Mouse (Mus musculus) natural killer cell, adult 2 months (primary cell): ENCODE results near the gene Slc35c1.
"Not testable (repeated sequence)": the region's sequence is repeated elsewhere in the genome, so short reads cannot be mapped to it uniquely, and the experiment has no call there.

Experiments used
- DNase-seq, 2 experiments: peaks; one replicate each; pipeline ENCODE4 v3.0.0; 2022; ENCODE audit warnings: low spot score in 2 of 2

The Slc35c1 gene

DNA sequence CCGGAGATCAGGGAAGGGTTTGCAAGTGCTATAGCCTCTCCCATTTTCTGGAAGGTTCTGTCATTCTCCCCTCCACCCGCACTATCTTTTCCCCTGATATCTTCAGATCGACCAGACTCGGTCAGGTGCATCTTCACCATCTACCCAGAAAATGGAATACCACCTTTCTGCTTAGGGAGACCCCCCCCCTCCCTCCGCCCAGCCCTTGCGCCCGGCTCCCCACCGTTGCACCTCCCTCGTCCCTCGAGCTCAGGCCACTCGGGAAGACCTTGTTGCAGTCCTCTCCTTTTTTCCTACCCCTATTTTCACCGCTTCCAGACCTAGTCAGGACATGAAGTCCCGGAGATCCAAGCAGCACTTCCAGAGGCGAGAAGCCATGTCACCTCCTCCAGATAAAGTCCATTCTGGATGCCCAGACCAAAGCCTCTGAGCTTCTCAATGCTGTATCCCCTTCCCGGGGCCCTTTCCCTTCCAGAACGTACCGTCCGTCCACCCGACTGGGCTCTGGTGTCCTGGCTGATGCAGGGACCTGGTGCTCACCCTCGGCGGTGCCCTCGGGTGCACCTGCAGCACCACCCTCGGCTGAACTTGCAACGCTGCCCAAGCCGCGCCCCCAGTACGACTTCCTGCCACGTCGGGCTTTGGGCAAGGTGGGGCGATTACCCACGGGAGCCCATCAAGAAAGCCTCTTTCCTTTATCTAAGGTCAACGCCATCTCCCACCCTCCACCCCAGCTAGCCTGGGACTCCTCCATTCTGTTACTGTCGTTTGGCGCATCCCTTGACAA, at the start of gene Slc35c1:
Gene Slc35c1 (minus strand): TSS at position 618 of the 787 bp plus-strand sequence.
- peak; percentile 43 to 55 for DNase-seq

DNA sequence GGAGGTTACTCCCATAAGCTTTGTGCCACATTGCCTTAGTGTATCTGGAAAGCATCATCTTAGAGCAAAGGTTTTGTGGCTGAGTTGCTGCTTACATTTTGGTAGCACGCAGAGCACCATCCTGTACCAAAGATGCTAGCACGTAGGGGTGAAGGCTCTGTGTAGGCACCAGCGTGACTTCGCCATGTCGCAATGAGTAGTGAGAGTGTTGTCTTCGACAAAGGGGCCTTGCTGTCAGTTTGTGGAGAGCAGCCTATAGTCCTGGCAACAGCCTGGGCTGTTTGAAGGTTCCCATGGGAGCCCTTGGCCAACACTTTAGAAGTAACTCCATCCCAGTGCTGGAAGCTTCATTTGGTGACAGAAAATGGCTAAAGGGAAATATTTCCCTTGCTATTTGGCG, 45.0 kb upstream of the Slc35c1 start:
- no peak for DNase-seq

DNA sequence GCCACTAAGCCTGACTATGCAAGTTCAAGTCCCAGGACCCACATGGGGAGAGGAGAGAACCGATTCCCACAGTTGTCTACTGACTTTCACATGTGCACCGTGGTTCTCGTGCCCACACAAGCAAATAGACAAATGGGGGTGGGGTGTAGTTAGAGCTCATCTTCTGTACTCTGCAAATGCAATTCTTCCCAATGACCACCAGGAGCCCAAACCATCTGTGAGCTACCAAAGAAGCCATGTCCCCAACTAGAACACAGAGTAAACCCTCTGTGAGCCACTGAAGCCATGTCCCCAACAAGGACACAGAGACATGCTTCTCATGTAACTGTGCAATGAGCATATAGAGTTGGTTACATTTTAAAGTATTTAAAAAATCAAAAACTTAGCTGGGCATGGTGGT, 43.1 kb upstream of the Slc35c1 start:
- no peak for DNase-seq

DNA sequence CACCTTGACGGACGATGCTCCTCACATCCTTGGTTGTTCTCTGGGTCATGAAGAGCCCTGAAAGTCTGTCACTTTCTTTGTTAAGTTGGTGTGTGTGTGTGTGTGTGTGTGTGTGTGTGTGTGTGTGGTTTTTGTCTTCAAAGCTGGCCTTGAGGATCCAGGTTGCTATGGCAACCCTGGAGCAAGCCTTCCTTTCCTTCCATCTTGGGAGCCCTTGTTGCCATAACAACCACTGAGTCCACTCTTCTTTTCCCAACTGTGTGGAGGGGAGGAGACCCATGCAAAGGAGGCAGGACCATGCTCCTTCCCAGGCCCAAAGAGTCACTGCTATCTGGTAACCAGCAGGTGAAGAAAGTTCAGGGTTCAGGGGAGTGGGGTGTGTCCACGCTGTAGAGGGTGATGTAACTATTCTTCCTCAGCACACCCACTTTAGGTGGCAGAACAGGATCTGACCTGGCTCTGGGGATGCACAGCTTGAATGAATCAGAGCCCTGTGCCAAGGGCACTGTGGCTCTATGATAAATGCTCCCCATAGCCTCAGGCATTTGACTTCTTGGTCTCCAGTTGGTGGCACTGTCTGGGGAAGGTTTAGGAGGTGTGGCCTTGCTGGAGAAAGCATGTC, 39.5 kb upstream of the Slc35c1 start:
- DNase-seq: no peak

DNA sequence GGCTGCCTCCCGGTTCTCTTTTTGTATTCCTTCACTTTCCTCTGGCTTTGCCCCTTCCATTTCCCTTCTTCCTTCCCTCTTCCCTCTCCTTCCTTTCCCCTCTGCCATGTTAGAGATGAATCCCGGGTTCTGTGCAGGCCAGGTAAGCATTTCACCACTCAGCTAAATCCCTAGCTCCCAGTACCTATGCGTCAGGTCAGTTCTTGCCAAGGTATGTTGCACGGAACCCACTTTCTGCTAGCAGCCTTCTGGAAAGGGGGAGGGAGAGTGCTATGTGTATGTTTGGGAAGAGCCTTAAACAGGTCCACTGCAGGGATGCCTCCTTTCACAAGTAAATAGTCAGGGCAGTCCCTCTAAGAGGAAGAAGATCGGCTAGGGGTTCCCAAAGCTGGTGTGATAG, 36.8 kb upstream of the Slc35c1 start:
- no peak for DNase-seq

DNA sequence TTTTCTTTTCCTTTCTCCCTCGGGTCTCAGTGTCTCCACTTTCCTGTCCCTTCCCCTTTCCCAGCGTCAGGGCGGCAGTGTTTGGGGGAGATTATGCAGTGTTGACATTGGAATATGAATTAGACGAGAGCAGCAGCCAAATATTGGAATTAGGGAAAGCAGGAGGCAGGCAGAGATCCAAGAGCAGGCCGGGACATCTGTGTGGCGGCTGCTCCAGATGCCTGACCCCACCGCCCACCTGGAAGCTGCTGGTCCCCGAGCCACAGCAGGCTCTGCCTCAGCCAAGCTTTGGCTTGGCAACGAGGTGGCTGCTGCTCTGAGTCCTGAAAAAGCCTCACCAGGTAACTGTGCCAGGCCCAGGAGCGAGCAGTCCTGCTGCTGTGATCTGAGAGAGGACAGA, 36.3 kb upstream of the Slc35c1 start:
- DNase-seq: no peak

DNA sequence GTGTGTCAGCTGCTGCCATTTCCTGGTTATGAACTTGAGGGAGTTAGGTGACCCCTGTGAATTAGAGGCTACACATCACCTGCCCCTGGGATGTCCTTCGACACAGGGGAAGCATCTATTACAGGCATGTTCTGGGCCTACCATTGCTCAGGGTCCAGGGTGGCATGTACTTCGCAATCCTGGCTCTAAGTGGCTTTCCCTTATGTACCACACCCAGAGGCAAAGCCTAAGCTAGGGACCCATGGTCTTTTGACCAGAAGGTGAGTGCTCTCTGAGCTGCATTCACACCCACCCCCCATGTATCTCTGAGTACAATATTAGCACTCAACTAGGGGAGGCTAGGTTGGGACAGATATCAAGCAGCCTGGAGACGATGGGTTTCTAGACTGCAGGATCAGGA, 34.6 kb upstream of the Slc35c1 start:
- DNase-seq: no peak

DNA sequence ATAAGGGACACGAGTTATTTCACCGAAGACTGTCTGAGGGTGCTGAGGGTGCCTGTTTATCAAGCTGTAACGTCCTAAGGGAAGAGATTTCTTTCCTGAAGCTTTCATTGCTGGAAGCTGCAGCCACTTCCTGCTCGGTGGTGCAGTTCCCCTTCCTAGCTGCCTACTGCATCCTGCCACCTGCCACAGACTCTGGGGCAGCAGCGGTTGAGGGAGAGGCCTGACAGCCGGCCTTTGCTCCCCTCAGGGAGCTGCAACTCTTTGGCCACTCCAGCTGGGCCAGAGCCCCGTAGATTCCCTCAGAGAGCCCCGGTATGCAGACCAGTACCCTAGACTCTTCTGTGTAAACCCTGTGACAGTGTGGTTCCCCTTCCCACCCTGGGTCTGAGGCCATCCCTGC, 34.1 kb upstream of the Slc35c1 start:
- DNase-seq: no peak

DNA sequence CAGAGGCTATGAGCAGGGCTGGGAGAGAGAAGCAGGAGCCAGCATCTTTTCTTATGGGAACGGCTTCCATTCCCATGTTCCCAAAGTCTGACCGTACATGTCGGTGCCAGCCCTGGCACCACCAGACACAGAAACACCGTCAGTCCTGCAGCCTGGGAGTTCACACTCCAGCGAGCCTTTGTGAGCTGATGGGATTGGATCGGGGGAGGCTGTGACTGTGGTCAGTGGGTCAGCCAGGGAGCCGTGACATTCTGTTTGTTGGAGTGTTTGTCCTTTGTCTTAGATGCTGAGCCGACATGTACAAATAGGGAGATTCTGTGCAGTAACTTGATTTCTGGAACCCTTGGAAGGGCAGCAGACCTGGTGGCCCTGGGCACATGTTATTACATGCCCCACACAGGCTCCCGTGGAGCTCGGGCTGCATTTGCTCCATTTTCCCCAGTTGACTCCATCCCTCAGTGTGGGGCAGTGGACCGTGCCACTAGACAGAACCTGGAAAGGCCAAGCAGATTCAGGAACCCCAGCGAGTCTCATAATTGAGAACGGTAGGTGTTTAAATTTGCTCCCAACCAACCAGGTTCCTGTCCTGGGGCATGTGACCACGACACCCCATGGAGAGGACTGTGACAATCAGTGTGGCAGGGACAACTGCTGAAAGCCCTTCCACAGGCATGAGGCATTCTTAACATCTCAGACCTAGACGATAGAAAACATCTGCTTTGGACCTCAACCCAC, 33.5 kb upstream of the Slc35c1 start:
- no peak for DNase-seq

DNA sequence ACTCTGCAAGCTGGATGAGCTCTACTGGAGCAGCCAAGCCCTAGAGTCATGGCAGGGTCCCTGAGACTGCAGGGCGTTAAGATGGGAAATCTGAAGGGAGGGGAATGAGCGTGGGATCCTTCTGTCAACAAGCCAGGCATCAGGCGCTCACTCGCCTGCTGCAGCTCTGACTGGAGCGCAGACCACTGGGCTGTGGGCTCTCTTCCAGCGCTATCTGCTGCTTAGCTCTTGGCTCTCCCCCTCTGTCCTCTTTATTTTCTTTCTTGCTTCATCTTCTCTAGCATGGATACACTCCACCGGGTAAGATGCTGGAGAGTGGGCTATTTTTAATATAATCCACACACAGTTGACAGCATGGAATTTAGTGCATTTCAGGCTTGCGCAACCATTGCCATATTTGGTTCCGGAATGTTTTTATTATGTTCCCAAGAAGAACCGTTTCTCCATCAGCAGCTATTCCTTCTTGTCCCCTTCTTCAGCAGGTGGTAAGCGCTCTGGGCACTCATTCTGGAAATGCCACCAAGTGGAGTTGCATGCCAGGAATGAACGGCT, 31.7 kb upstream of the Slc35c1 start:
- no peak for DNase-seq

DNA sequence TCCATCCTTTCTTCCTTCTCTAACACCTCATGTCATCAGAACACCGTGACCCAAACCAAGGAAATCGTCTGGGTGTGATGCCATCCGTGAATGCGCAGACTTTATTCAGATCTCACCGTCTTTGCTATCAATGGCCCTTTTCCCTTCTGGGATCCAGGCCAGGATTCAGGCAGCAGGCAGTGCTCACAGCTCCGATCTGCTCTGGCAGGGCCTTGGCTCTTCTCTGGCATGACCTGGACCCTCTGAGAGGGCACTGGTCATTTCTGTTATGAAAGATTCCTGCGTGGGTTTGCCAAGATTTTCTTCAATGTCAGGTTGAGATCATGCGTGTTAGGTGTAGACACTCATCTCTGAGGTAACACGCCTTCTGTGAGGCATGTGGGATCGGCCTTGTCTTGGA, 30.2 kb upstream of the Slc35c1 start:
- no peak for DNase-seq

DNA sequence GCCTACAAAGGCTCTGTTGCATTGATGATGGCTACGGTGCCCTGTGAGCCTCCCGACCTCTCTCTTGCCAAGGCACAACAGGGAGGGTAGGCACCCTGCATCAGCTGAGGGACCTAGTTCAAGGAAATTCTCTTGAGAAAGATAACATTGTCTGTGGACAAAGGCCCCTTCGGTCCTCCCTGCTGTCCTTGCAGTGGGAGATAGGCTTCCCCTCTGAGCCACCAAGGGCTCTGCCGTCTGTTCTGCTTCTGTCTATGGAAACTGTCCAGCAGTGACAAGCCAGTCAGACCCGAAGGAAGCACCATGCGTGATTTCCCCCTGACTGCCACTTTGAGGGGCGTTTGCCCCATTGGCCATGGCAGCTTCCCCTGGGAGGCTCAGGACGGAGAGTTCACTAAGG, 27.5 kb upstream of the Slc35c1 start:
- no peak for DNase-seq

DNA sequence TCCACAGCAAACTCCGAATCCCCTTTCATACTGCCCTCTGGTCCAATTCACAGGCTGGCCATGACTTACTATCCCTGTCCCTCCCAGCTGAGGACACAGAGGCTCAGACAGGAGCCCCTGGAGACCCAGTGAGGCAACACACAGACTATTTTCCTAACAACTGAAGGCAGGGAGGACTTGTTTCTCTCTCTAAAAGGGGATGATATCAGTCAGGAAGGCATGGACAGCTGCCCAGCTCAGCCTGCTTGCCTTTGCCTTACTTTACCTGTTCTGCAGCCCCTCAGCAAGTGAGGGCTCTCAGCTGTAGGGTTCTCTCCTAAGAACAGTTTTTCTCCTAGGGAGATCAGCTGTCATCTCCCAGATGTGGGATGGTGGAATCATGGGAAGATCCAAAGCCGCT, 26.6 kb upstream of the Slc35c1 start:
- no peak for DNase-seq

DNA sequence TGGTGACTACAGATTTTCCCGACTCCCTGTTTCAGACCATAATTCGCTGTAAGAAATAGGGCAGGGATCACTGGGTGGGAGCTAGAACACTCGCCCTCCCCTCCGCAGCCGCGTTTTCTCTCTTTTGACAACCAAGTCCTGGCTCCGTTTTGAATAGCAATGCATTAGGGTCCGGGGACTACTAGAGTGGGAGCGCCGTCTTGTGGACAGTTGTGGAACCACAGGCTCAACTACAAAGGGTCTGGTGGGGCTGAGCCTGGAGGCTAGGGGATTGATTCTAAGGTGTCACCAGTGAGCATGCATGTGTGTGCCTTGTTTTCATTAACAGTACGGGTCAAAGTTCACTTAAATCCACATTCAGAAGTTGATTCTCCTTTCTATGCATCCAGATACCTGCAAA, 26.1 kb upstream of the Slc35c1 start:
- DNase-seq: peak; percentile 64 to 78

DNA sequence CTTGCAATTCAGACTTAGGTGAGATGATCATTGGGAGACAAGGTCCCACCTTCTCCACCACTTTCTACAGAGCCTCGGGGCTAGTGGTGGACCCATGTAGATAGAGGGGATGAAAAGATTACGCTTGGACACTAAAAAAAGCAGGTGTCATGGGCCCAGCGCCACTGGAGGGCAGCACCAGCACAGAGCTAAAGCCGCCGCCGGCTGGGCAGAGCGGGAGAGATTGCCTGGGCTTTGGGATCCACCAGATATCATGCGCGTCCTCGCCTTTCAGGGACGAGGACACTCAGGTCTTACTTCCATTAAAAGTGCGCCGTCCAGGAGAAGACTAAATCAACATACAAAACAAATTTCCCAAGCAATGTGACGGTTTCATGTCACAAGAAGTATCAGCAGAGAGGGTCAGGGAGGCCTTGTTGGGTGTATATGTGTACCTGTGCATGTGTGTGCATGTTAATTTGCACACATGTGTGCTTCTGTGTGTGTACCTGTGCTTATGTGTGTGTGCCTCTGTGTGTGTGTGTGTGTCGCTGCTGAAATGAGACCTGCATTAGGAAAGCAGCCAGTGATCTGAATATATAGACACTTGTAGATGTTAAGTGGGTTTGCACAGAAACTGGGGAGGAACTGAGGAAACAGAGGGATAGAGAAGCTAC, 25.4 kb upstream of the Slc35c1 start:
- DNase-seq: peak; percentile 20 to 39

DNA sequence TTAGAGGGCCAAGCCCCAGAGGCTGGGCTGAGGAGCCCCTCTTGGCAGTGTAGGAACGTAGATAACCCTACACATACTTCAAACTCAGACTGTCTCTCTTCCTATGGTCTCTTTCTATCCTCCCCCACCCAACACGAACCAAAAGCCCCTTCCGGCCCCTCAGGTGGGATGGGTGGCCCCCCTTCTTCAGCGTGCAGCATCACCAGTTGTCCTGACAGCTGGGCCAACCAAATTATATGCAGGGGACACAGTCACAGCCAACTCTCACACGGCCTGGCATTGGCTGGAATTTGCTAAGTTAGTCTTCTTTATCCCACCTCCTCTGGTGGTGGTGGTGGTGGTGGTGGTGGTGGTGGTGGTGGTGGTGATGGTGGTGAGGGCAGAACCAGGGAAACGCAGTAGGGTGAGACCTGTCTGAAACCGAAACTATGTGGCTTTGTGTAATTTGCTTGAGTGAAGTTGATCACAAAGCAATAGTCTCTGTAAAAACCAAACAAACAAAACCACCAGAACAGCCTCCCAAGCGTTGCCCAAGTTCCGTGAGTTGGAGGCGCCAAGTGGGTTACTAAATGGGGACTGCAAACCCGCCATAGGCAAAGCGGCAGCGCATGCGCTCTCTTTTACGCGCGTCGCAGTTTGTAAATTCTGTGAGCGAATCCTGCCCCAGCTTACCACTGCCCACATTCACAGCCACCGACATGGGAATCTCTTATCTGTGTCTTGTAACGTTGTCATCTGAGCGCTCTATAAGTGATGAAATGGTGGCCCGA, 24.1 kb upstream of the Slc35c1 start:
- peak; percentile 16 to 17 for DNase-seq

DNA sequence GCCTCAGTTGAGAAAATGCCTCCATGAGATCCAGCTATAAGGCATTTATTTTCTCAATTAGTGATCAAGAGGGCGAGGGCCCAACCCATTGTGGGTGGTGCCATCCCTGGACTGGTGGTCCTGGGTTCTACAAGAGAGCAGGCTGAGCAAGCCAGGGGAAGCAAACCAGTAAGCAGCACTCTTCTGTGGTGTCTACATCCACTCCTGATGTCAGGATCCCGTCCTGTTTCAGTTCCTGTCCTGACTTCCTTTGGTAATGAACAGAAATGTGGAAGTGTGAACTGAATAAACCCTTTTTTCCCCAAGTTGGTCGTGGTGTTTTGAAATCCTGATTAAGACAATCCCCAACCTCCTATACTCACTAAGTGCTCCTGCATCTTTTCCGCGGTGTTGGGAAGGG, 23.2 kb upstream of the Slc35c1 start:
- DNase-seq: no peak

DNA sequence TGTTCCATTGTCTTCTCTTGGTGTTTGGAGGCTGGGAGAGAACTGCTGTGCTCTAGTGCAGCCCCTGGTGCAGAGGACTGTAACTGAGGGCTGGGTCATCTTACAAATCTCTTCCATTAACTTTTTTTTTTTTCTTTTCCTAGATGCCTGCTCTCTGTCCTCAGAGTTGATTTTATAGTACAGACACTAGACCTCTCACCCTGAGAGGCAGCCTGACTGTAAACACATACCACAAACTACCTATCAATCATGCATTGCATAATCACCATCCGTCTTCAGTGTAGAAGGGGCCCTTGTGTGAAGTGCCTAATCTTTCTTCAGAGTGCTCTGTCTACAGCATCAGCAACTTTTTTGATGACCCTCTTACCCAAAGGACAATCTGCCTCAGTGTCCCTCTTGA, 22.2 kb upstream of the Slc35c1 start:
- DNase-seq: no peak

DNA sequence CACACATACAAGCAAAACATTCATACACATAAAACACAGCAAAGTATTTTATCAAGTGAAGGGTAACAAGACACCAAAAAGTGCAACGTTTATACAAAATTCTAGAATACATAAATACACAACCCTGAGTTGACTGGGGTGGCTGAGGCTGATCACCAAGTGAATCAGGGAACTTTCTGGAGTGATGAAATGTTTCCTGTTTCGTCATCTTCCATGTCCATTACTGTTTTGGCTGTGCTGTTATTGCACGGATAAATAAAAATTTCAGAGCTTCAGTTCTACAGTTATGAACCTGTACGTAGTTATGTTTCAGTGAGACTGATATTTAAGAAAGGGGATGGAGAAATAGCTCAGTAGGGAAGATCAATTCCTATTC, 18.0 kb upstream of the Slc35c1 start:
- no peak for DNase-seq

DNA sequence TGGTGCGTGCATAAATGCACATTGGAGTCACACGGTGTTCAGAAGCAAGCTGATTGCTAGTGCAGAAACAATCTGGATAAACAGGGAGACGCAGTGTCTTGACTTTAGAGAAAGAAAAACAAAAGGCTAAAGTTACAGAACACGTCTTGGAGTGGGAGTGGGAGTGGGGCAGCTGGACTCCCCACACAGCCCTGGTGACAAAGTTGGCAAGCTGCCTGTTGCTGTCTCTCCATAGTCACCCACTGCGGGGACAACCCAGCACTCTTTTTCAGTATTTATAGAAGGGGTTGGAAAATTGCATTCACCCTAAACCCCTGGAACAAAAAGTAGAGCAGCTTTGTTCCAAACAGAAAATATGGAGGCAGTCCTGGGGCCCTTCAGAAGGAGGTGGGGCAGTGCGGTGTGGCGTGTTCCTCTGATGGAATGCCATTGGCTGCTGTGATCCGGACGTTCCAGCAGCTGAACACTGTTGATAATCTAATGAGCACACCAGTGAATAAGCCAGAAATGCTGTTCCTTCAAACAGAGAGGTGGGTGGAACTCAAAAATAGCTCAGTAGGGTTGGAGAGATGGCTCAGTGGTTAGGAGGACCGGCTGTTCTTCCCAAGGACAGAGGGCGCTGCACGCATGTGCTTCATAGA, 17.5 kb upstream of the Slc35c1 start:
- DNase-seq: no peak

DNA sequence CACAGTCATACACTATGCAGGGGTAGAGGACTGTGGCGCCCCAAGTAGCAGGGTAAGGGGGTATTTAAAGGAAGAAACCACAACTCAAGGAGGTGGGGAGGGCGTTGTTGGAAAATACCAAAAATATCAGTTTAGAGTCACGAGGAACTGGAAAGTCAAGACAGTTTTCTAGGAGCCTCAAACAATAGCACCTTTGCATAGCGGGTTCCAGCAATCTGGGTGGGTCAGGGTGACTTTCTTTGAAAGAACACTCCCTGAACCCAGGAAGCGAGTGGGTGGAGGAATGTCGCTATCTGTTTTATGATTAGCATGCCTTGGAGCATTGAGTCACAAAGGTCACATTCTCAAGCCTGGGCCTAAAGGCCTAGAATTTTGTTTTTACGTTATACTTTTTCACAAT, 16.2 kb upstream of the Slc35c1 start:
- not testable (repeated sequence) for DNase-seq
